Mouse (Mus musculus) testis, adult 10 weeks (tissue): ENCODE measurements around the gene Crebbp. TPM values are rescaled to one million over a fixed set of nuclear protein-coding genes. Genes with fewer than 3 reads are reported as not detected.

Experiments used
- polyA plus RNA-seq: library from polyadenylated mRNA; stranded (reverse); fragments of 350-450 nt; fragmentation: Illumina TruSeq; extraction: RNeasy Lipid Tissue Mini Kit (QIAGEN cat#74804); gene quantifications from one replicate; pipeline ENCODE4 v1.2.3, GENCODE M21; 2014; ENCODE audit warnings: low read depth, low replicate concordance

The Crebbp gene
- 16.2 TPM for polyA plus RNA-seq

DNA sequence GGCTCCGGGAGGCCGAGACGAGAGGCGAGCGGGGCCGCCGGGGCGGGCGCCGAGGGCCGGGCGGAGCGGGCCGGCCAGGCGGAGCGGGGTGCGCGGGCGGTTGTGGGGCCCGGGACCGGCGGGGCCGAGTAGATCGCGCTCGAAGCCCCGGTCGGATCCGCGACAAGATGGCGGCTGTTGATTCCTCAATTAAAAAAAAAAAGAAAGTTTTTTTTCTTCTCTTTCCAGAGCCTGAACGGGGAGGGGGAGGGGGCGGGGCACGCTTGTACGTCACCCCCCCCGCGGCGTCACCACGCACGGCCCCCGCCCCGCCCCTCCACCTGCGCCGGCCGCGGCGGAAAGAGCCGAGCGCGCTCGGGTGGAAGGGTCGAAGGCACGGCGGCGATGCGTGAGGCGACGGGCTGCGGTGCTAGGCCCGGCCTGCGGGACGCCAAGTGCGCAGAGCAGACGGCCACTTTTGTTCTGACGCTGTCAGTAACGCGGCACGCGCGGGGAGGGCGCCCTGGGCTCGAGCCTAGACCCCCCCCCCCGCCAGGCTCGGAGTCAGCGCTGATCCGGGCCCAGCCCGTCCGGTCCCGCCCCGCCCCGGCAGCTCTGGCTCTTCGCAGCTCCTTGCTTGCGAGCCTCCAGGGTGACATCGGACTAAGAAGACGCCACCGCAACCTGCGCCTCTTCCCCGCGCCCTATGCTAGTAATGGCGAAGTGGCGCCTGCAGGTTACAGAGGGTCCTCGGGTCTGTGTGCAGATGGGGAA is at the start of gene Crebbp:
TSS of gene Crebbp (minus strand) at position 199 of the 753 bp plus-strand sequence.

DNA sequence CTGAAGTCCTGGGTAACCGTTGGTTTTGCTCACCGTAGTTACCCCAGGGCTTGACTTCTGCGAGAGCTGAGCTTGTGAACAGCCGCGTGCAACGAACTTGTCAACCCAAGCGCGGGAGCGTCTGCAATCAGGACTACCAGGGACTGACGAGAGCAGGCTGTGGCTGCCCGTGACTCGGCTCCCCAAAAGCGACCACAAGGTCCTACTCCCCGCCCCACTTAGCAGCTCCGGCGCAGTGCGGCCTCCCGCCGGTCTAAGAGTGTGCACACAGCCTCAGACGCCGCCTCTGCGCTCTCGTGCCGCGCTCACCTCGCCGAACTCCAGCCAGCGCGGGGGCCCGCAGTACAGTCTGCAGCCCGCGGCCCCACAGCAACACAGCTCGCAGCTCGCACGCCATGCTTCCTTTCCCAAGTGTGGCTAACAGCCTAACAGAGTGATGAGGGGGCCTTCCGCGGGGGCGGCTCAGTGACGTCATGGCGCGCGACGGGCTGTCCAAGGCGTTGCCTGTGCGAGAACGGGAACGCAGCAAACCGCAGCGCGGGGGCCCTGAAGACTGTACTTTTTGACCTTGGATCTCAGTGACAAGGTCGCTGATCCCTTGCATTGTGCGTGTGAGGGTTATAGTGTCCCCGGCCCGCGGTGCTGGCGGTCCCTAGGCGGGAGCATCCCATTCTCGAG is 136.3 kb downstream of the Crebbp start, which contains the start of gene Trap1:
TSS of gene Trap1 (minus strand) at position 444 of the 678 bp plus-strand sequence.

DNA sequence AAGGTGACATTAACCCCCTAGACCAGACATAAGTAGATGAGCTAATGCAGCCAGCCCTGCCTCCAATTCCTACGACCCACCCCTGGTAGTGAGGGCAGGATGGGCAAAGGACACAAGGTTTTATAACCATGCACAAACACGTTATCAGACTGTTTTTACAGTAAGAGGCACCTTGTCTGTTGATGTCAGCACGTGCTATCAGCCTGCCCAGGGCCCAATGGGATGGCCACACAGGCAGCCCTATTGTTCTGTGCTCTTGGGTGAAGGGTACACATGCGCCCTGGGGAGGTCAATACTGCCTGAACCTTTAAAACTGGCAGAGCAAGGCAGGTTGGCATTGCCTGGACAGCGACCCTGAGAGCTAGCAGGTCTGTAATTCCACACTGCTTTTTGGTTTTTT is 177.0 kb downstream of the Crebbp start, which contains the start of gene Dnase1:
TSS of gene Dnase1 (plus strand) at position 136 of the 400 bp plus-strand sequence.

Other genes starting within 250 kb of the Crebbp start
- gene Nlrc3, start 237.4 kb downstream of the Crebbp start, polyA plus RNA-seq = 0.24 TPM
- gene Slx4, start 210.2 kb downstream of the Crebbp start, polyA plus RNA-seq = 111 TPM
- not detected for gene Dnase1, start 177.1 kb downstream of the Crebbp start, polyA plus RNA-seq
- 47.0 TPM for gene Trap1, start 136.2 kb downstream of the Crebbp start, polyA plus RNA-seq
- 0.90 TPM for gene Adcy9, start 206.5 kb upstream of the Crebbp start, polyA plus RNA-seq